Mouse (Mus musculus) heart, postnatal 0 days (tissue): ENCODE measurements around the gene Acrbp.

Experiments
- CTCF ChIP-seq: IDR thresholded peaks from 2 replicates; pipeline ENCODE4 v1.5.1; 2016; ENCODE audit warnings: antibody characterized with exemption, control low read depth, low read depth
- EP300 ChIP-seq: IDR thresholded peaks from 2 replicates; pipeline ENCODE4 v1.6.1; 2016; ENCODE audit warnings: antibody characterized with exemption, low read depth

DNA sequence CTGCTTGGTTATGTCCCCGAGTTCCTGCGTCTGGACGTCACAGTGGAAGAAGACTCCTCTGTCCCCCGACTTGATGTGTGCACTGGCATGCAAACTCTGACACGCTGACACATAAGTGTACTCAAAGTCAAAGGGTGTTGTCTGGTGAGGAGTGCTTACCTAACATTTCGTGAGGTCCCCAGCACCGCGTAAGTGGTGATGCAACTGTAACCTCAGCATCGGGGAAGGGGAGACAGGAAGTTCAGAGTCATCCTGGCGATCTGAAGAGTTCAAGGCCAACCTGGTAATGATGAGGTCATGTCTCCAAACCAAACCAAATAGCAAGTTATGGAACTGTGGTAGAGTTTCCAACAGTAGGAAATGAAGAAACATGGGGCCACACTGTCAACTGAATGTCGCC is 63.1 kb downstream of the Acrbp start:
- TF ChIP-seq EP300 (no peak), CTCF (no peak)
